Mouse (Mus musculus) lung, postnatal 0 days (tissue): ENCODE measurements around the gene Grik4.

Experiments
- CTCF ChIP-seq: IDR thresholded peaks from 2 replicates; pipeline ENCODE4 v1.5.1; 2016; ENCODE audit warnings: antibody characterized with exemption, mild to moderate bottlenecking
- EP300 ChIP-seq: IDR thresholded peaks from 2 replicates; pipeline ENCODE4 v1.6.1; 2016; ENCODE audit warnings: antibody characterized with exemption, mild to moderate bottlenecking, control low read depth

GRCm38 (mm10) chr9:42484667-42485066 lies 459.6 kb downstream of the Grik4 start:
- TF ChIP-seq CTCF (no peak), EP300 (peak; percentile 58; the same call in 1 of the 2 replicates)
